Mouse (Mus musculus) myocyte (in vitro differentiated cells): Measurements from ENCODE around the gene Aqp7. TPM values are rescaled to one million over a fixed set of nuclear protein-coding genes. Genes with fewer than 3 reads are reported as not detected.

Experiments
- H3K27me3 ChIP-seq: one replicate; pipeline ENCODE4 v1.6.1; 2011; ENCODE audit not compliant: control insufficient read depth, insufficient read depth, insufficient read length
- H3K36me3 ChIP-seq: one replicate; pipeline ENCODE4 v1.6.1; 2011; ENCODE audit not compliant: control insufficient read depth, insufficient read depth
- H3K4me2 ChIP-seq: one replicate; pipeline ENCODE4 v1.6.1; 2011; ENCODE audit warnings: low read depth, control low read depth
- H3K4me3 ChIP-seq: one replicate; pipeline ENCODE4 v1.5.1; 2011; ENCODE audit warnings: mild to moderate bottlenecking, control low read depth, moderate library complexity
- H3K79me2 ChIP-seq: one replicate; pipeline ENCODE4 v1.6.1; 2011; ENCODE audit not compliant: control insufficient read depth, insufficient read depth
- H3ac ChIP-seq: one replicate; pipeline ENCODE4 v1.6.1; 2011; ENCODE audit not compliant: control insufficient read depth, insufficient read length
- CEBPB ChIP-seq: IDR thresholded peaks from 2 replicates; pipeline ENCODE4 v1.6.1; 2011; ENCODE audit warnings: mild to moderate bottlenecking, moderate library complexity; ENCODE audit not compliant: poor library complexity, insufficient read depth, severe bottlenecking
- E2F4 ChIP-seq: IDR thresholded peaks from one replicate; pipeline ENCODE4 v1.6.1; 2011; ENCODE audit warnings: mild to moderate bottlenecking, control low read depth, moderate library complexity; ENCODE audit not compliant: insufficient read depth
- MAX ChIP-seq: IDR thresholded peaks from one replicate; pipeline ENCODE4 v1.6.1; 2011; ENCODE audit warnings: low read depth, mild to moderate bottlenecking, control low read depth
- MYOD1 ChIP-seq, 3 experiments: IDR thresholded peaks; one replicate each; pipeline ENCODE4 v1.6.1; 2011; ENCODE audit warnings: control low read depth in 2 of 3, low read depth in 2 of 3, mild to moderate bottlenecking in 2 of 3, moderate library complexity in 1 of 3; ENCODE audit not compliant: insufficient read length in 2 of 3, control insufficient read depth in 1 of 3
- MYOG ChIP-seq, 3 experiments: IDR thresholded peaks; one replicate each; pipeline ENCODE4 v1.6.1; 2011; ENCODE audit warnings: control low read depth in 2 of 3, low read depth in 2 of 3, mild to moderate bottlenecking in 2 of 3; ENCODE audit not compliant: insufficient read length in 2 of 3, control insufficient read depth in 1 of 3, insufficient read depth in 1 of 3
- POLR2A ChIP-seq: IDR thresholded peaks from one replicate; pipeline ENCODE4 v1.6.1; 2011; ENCODE audit warnings: low read depth, mild to moderate bottlenecking, control low read depth, moderate library complexity; ENCODE audit not compliant: insufficient read length
- POLR2AphosphoS2 ChIP-seq: IDR thresholded peaks from one replicate; pipeline ENCODE4 v1.6.1; 2011; ENCODE audit warnings: low read depth, control low read depth; ENCODE audit not compliant: insufficient read length
- REST ChIP-seq: IDR thresholded peaks from one replicate; pipeline ENCODE4 v1.6.1; 2011; ENCODE audit warnings: mild to moderate bottlenecking, control low read depth, moderate library complexity; ENCODE audit not compliant: insufficient read depth, insufficient read length
- SRF ChIP-seq: IDR thresholded peaks from one replicate; pipeline ENCODE4 v1.6.1; 2011; ENCODE audit warnings: low read depth; ENCODE audit not compliant: control insufficient read depth, insufficient read length
- TCF12 ChIP-seq: IDR thresholded peaks from one replicate; pipeline ENCODE4 v1.6.1; 2011; ENCODE audit warnings: mild to moderate bottlenecking, control low read depth; ENCODE audit not compliant: poor library complexity, insufficient read depth, severe bottlenecking
- TCF3 ChIP-seq: IDR thresholded peaks from one replicate; pipeline ENCODE4 v1.6.1; 2011; ENCODE audit warnings: low read depth, control low read depth; ENCODE audit not compliant: insufficient read length
- USF1 ChIP-seq: IDR thresholded peaks from one replicate; pipeline ENCODE4 v1.6.1; 2011; ENCODE audit warnings: low read depth, mild to moderate bottlenecking, control low read depth, moderate library complexity
- polyA plus RNA-seq: library from polyadenylated mRNA; unstranded; fragments of >200 nt; fragmentation: generic; extraction: Trizol; gene quantifications from one replicate; pipeline ENCODE4 v1.2.1, GENCODE M21; 2012; ENCODE audit warnings: missing spikeins

Aqp7 gene
- polyA plus RNA-seq, 1 experiment: not detected

DNA sequence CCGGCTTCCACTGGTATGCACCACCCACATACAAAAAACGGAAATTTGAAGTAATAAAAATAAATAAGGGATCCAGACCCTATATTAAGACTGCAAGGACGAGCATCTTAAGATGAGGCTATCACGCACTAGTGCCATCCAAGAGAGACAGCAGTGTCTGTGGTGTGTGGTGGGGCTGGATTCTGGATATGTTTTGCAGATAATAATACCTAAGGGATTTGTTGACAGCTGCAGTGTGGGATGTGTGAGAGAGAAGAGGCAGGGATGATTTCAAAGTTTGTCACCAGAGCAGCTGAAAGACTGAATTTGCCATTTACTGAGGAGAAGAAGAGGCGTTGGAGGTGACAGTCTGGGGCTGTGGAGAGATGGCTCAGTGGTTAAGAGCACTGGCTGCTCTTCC is 18.6 kb downstream of the Aqp7 start:
- Histone ChIP-seq H3K4me3 (no peak overlapping the region), H3K4me2 (no peak overlapping the region), H3K36me3 (no peaks in the 10 kb centered on the region), H3ac (no peak overlapping the region), H3K27me3 (no peaks in the 10 kb centered on the region), H3K79me2 (no peaks in the 10 kb centered on the region)
- TF ChIP-seq TCF12 (no peak), MYOG (IDR thresholded peaks at IDR 0.05; ENCODE audit: control insufficient read depth in 1 of 3, insufficient read depth in 1 of 3, insufficient read length in 2 of 3, low read depth in 2 of 3) (peak in 1 of 3 experiments; percentile 40), MYOD1 (IDR thresholded peaks at IDR 0.05; ENCODE audit: control insufficient read depth in 1 of 3, insufficient read length in 2 of 3, low read depth in 2 of 3) (peak in 1 of 3 experiments; percentile 40)

DNA sequence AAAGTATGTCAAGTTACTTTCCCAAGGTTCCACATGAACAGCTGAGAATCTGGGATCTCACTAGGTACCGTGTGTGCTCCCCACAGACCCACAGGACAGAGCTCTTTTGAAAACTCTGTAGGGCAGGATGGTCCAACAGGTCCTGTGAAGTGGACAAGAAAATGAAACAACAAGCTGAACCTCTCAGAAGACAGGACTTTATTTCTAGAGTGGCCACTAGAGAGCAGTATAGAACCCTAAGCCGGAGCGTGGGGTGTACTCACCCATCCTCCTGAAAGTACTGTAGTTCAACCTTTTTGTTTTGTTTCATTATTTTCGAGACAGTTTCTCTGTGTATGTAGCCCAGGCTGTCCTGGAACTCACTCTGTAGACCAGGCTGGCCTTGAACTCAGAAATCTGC is 19.7 kb downstream of the Aqp7 start:
- H3K4me2 ChIP-seq: no peak overlapping the region
- H3K79me2 ChIP-seq: no peaks in the 10 kb centered on the region
- H3K27me3 ChIP-seq: no peaks in the 10 kb centered on the region
- H3K36me3 ChIP-seq: no peaks in the 10 kb centered on the region
- H3K4me3 ChIP-seq: no peak overlapping the region
- TF ChIP-seq TCF12 (no peak), SRF (no peak), REST (no peak), CEBPB (no peak), MYOD1 (IDR thresholded peaks at IDR 0.05; ENCODE audit: control insufficient read depth in 1 of 3, insufficient read length in 2 of 3, low read depth in 2 of 3) (no peak), MAX (no peak), POLR2A (no peak), POLR2AphosphoS2 (no peak), MYOG (IDR thresholded peaks at IDR 0.05; ENCODE audit: control insufficient read depth in 1 of 3, insufficient read depth in 1 of 3, insufficient read length in 2 of 3, low read depth in 2 of 3) (no peak), USF1 (no peak), TCF3 (no peak), E2F4 (no peak)
- H3ac ChIP-seq: no peak overlapping the region

DNA sequence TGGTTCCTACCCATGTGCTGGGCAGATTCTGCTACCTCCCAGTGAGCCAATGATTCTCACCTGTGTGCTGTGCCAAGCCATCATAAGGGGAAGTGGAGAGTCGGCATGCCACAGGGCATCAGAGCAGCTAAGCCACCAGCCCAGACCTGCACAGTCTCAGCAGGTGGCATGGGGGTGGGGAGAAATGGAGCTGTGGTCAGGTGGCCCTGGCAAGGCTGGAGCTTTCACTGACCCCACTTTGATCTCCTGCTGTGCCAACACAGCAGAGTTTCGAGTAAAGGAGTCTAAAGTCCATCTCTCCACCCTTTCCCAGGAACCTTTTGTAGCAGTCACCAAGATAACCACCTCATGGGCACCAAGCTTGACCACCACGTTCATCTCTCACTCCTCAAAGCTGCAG is 20.1 kb downstream of the Aqp7 start:
- Histone ChIP-seq H3K36me3 (no peaks in the 10 kb centered on the region), H3K4me2 (no peak overlapping the region), H3K27me3 (no peaks in the 10 kb centered on the region), H3K79me2 (no peaks in the 10 kb centered on the region), H3K4me3 (no peak overlapping the region), H3ac (no peak overlapping the region)
- TF ChIP-seq MAX (no peak), POLR2AphosphoS2 (peak; percentile 23)

DNA sequence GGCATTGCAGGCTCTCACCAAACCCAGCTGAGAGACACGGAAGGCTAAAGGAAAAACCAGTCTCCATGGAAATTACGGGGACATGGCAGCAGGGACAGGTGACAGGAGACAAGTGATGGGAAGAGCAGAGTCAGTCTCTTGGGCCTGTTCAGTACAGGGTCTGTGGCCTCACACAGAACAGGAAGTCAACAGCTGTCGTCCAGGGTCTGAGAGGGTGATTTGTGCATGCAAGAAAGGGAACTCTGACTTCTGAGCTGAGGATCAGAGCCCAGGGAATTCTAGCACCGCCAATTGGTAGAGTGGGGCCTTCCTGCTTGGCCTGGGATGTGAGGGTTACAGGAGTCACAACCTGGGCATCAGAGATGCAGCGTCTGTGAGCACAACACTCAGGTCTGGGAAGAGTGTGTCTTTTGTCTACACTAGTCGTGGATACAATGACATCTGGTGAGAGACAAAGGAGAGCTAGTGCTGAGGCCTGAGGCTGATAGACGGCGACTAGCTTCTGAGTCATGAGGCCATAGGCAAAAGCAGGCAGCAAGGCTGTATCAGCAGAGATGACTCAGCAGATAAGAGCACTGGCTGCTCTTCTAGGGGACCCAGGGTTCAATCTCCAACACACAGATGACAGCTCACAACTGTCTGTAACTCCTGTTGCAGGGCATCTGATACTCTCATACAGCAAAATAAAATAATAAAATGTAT is 21.7 kb downstream of the Aqp7 start:
- Histone ChIP-seq H3ac (no peak overlapping the region), H3K4me3 (no peak overlapping the region), H3K4me2 (no peak overlapping the region), H3K79me2 (no peaks in the 10 kb centered on the region), H3K36me3 (peaks cover 13% of the 10 kb centered on the region), H3K27me3 (no peaks in the 10 kb centered on the region)
- no peak for TF ChIP-seq E2F4
- TF ChIP-seq TCF3: no peak
- no peak for TF ChIP-seq SRF
- TF ChIP-seq MYOD1 (IDR thresholded peaks at IDR 0.05; ENCODE audit: control insufficient read depth in 1 of 3, insufficient read length in 2 of 3, low read depth in 2 of 3): no peak
- no peak for TF ChIP-seq REST
- TF ChIP-seq TCF12: no peak
- no peak for TF ChIP-seq CEBPB
- no peak for TF ChIP-seq MYOG (IDR thresholded peaks at IDR 0.05; ENCODE audit: control insufficient read depth in 1 of 3, insufficient read depth in 1 of 3, insufficient read length in 2 of 3, low read depth in 2 of 3)
- no peak for TF ChIP-seq USF1
- TF ChIP-seq POLR2AphosphoS2: no peak
- no peak for TF ChIP-seq POLR2A
- no peak for TF ChIP-seq MAX

DNA sequence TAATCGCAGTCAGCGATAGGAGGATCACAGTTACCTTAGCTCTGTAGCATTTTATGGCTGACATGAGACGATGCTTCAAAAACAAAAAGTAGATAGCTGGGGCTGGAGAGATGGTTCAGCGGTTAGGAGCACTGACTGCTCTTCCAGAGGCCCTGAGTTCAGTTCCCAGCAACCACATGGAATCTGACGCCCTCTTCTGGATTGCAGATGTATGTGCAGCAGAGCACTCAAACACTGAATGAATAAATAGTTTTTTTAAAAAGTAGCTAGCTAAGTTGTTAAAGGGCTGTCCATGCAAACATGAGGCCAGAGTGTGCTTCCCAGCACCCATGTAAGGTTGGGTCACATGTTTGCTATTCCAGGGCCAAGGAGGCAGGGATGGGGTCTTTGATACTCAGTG is 26.8 kb downstream of the Aqp7 start:
- Histone ChIP-seq H3K36me3 (peaks cover 21% of the 10 kb centered on the region), H3K4me3 (no peak overlapping the region), H3K27me3 (no peaks in the 10 kb centered on the region), H3ac (no peak overlapping the region), H3K4me2 (no peak overlapping the region), H3K79me2 (no peaks in the 10 kb centered on the region)
- TF ChIP-seq TCF3: no peak
- no peak for TF ChIP-seq POLR2A
- TF ChIP-seq MYOG (IDR thresholded peaks at IDR 0.05; ENCODE audit: control insufficient read depth in 1 of 3, insufficient read depth in 1 of 3, insufficient read length in 2 of 3, low read depth in 2 of 3): no peak
- no peak for TF ChIP-seq MYOD1 (IDR thresholded peaks at IDR 0.05; ENCODE audit: control insufficient read depth in 1 of 3, insufficient read length in 2 of 3, low read depth in 2 of 3)
- TF ChIP-seq E2F4: no peak
- no peak for TF ChIP-seq TCF12
- no peak for TF ChIP-seq REST
- no peak for TF ChIP-seq CEBPB
- no peak for TF ChIP-seq MAX
